Mouse (Mus musculus) heart, embryonic 11.5 days (tissue): ENCODE data around the gene Gm813. TPM values are rescaled to one million over a fixed set of nuclear protein-coding genes. Genes with fewer than 3 reads are reported as not detected.

Source experiments
- ATAC-seq: fragments of 200-750 bp; cut with Nextera tagmentation; replicated peaks from 2 replicates; pipeline ENCODE4 v1.8.0; 2017; ENCODE audit warnings: moderate library complexity; ENCODE audit not compliant: insufficient number of reproducible peaks, low FRiP score, low TSS enrichment
- H3K27ac ChIP-seq: fragments of 300-500 bp; sonication (generic); 2 replicates; pipeline ENCODE4 v1.5.1; 2014; ENCODE audit warnings: mild to moderate bottlenecking, low read depth, low read length
- H3K27me3 ChIP-seq: fragments of 300-500 bp; sonication (generic); 2 replicates; pipeline ENCODE4 v1.6.1; 2014; ENCODE audit warnings: mild to moderate bottlenecking, low read length, mixed read lengths; ENCODE audit not compliant: control insufficient read depth, insufficient read depth
- H3K36me3 ChIP-seq: fragments of 300-500 bp; sonication (generic); 2 replicates; pipeline ENCODE4 v1.6.1; 2014; ENCODE audit warnings: mild to moderate bottlenecking, low read length, moderate library complexity, mixed read lengths; ENCODE audit not compliant: control insufficient read depth, insufficient read depth
- H3K4me1 ChIP-seq: fragments of 300-500 bp; sonication (generic); 2 replicates; pipeline ENCODE4 v1.6.1; 2014; ENCODE audit warnings: low read length; ENCODE audit not compliant: control insufficient read depth, insufficient read depth
- H3K4me2 ChIP-seq: fragments of 300-500 bp; sonication (generic); 2 replicates; pipeline ENCODE4 v1.6.1; 2014; ENCODE audit warnings: mild to moderate bottlenecking, moderate library complexity
- H3K4me3 ChIP-seq: fragments of 300-500 bp; sonication (generic); 2 replicates; pipeline ENCODE4 v1.5.1; 2014; ENCODE audit warnings: low read depth, low read length
- H3K9ac ChIP-seq: fragments of 300-500 bp; sonication (generic); 2 replicates; pipeline ENCODE4 v1.6.1; 2014; ENCODE audit warnings: mild to moderate bottlenecking, low read depth, low read length, moderate library complexity
- H3K9me3 ChIP-seq: fragments of 300-500 bp; sonication (generic); replicated peaks from 2 replicates; pipeline ENCODE4 v1.6.1; 2016; ENCODE audit warnings: low read length; ENCODE audit not compliant: control insufficient read depth
- WGBS: fragments of 180-500 bp; shearing (Covaris S2); extraction: QIAGEN DNeasy Blood & Tissue Kit; methylation state at CpG from one replicate; pipeline ENCODE4 v1.1.7; 2014; ENCODE audit not compliant: insufficient replicate concordance; 5-methylcytosine and 5-hydroxymethylcytosine counted together
- polyA plus RNA-seq: library from polyadenylated mRNA; unstranded; fragments of >200 nt; fragmentation: Nextera tagmentation; extraction: Ambion mirVana; gene quantifications from 2 replicates; pipeline ENCODE4 v1.2.1, GENCODE M21; 2014

Gm813 gene
- polyA plus RNA-seq, 1 experiment from 2014 or later, result not detected

DNA sequence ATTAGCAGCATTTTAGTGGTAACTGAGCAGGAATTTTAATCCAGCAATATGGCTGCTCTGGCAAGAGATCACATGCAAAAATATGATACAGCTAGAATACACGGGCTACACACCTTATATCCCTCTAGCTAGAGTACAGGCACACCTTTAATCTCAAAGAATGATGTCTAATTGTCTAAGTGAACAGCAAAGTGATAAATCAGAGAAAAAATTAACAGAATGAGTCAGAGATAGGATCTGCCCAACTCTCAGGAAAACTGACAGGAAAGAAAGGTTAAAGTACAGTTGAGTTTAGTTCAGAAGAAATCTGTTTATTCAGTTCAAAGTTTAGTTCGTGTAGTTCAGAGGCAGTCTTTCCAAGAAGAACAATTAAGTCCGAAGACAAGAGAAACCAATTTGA is 25.5 kb downstream of the Gm813 start:
- Histone ChIP-seq H3K36me3 (no peaks in the 10 kb centered on the region), H3K27me3 (no peaks in the 10 kb centered on the region), H3K4me3 (no peak overlapping the region), H3K4me1 (no peaks in the 10 kb centered on the region), H3K9ac (no peak overlapping the region), H3K4me2 (no peak overlapping the region), H3K27ac (no peak overlapping the region), H3K9me3 (no peaks in the 10 kb centered on the region)
- ATAC-seq, result no peak
- WGBS, result 83% methylated on average over 3 of the region's 3 CpGs

DNA sequence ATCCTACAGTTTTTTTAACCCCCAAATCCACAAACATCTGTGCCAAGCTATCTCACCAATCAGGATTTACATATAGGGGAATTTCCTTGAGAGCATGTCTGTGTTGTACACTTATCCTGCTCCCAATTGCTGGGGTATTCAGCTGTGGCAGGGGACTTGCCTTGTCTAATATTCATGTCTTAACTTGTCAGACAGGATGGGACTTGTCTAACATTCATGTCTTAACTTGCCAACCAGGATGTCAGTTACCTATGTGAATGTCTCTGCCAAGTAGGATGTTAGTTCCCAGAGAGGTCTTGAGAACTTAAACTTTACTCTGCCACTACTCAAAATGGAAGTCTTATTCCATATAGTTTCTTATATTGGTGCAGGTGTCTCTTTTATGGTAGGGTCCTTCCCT is 27.3 kb downstream of the Gm813 start:
- Histone ChIP-seq H3K4me3 (no peak overlapping the region), H3K9ac (no peak overlapping the region), H3K4me2 (no peak overlapping the region), H3K9me3 (no peaks in the 10 kb centered on the region), H3K36me3 (no peaks in the 10 kb centered on the region), H3K27ac (no peak overlapping the region), H3K27me3 (no peaks in the 10 kb centered on the region), H3K4me1 (no peaks in the 10 kb centered on the region)
- ATAC-seq, result no peak

DNA sequence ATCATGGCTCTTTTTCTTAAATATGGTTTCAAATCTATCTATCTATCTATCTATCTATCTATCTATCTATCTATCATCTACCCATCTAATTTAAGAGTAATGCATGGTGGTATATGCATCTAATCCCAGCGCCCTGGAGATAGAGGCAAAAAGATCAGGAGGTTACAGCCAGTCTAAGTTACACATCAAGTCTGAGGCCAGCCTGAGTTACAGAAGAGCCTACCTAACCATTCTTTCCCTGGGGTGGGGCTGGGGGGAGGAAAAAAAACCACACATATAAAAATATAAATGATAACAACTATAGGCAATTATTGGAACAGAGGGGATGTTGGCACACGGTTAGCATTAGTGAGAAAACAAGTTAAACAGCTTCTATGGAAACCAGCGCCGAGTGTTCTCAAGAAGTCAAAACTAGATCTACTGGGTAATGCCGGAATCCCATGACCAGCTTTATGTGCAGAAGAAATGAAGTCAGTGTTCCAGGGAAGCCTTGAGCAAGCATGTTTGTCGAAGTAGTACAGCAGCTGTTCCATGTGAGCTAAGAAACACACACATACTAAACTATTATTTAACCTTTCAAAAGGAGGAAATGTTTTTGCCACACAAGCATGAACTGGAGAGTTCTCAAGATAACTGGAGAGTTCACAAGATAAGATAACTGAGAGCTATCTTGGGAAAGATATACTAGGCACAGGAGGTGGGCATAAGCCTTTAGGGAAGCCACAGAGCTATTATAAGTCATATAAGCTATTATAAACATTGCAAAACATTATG is 42.6 kb downstream of the Gm813 start:
- WGBS, result 72% methylated on average over 6 of the region's 6 CpGs
- H3K4me2 ChIP-seq, result no peak overlapping the region
- no peaks in the 10 kb centered on the region for H3K27me3 ChIP-seq

DNA sequence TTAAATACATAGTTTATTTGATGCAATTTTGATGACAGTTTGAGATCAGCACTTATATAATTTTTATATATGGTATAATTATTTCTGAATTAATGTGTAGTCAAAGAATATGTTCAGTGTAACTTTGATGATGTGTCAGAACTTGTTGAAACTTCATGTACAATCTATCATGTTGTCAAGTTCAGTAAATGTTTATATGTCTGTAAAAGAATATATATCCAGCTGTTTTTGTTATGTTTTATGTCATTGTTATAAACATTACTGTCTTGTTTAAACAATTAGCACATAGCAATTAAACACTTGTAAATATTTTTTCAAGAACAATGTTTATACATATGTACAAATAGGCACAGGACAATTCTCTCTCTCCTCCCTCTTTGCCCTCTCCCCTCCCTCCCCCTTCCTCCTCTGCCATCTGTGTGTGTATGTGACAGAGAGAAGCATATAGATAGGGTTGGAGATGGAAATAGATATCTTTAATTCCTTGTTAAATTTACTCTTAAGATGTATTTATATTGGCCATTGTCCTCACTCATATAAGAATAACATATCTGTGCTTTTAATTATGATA is 46.0 kb downstream of the Gm813 start:
- Histone ChIP-seq H3K4me3 (no peak overlapping the region), H3K4me2 (no peak overlapping the region)
- ATAC-seq, result no peak

More for the DNA sequence above, 42.6 kb downstream of the Gm813 start:
- Histone ChIP-seq H3K9ac (no peak overlapping the region), H3K9me3 (no peaks in the 10 kb centered on the region), H3K27ac (no peak overlapping the region), H3K36me3 (no peaks in the 10 kb centered on the region), H3K4me1 (no peaks in the 10 kb centered on the region; the same call in 1 of the 2 replicates), H3K4me3 (no peak overlapping the region)
- ATAC-seq, result no peak

More for the DNA sequence above, 46.0 kb downstream of the Gm813 start:
- Histone ChIP-seq H3K36me3 (no peaks in the 10 kb centered on the region), H3K9ac (no peak overlapping the region), H3K27me3 (no peaks in the 10 kb centered on the region), H3K4me1 (no peaks in the 10 kb centered on the region; the same call in 1 of the 2 replicates), H3K27ac (no peak overlapping the region), H3K9me3 (no peaks in the 10 kb centered on the region)

Other genes starting within 250 kb of the Gm813 start
- gene Dcbld2, start 208.5 kb downstream of the Gm813 start, polyA plus RNA-seq, result 19.0 and 19.6 TPM in 2 replicates
- gene St3gal6, start 92.7 kb downstream of the Gm813 start, polyA plus RNA-seq, result 17.1 and 17.7 TPM in 2 replicates
- not detected in 2 replicates for gene E330017A01Rik, start 21.8 kb upstream of the Gm813 start, polyA plus RNA-seq
- gene Cpox, start 53.3 kb upstream of the Gm813 start, polyA plus RNA-seq, result 45.7 and 67.7 TPM in 2 replicates
- gene Gpr15, start 102.1 kb upstream of the Gm813 start, polyA plus RNA-seq, result not detected in 2 replicates
- gene Cldnd1, start 110.9 kb upstream of the Gm813 start, polyA plus RNA-seq, result 113 and 122 TPM in 2 replicates
- not detected in 2 replicates for gene Olfr172, start 146.2 kb upstream of the Gm813 start, polyA plus RNA-seq
- not detected in 2 replicates for gene Olfr173, start 183.3 kb upstream of the Gm813 start, polyA plus RNA-seq
- not detected in 2 replicates for gene Olfr175-ps1, start 209.8 kb upstream of the Gm813 start, polyA plus RNA-seq